Mouse (Mus musculus): ENCODE results near the gene Cyp2d22. TPM values are rescaled to one million over a fixed set of nuclear protein-coding genes. Genes with fewer than 3 reads are reported as not detected.

Gene Cyp2d22
- polyA plus RNA-seq, 1 experiment, result 0.13 TPM

- Histone ChIP-seq H3K36me3 (replicated peaks; ENCODE audit: low read length) (peaks cover 22% of the 10 kb centered on the region), H3K27me3 (replicated peaks) (peaks cover 3% of the 10 kb centered on the region), H3K4me1 (peaks cover 35% of the 10 kb centered on the region), H3K9me3 (peaks cover 6% of the 10 kb centered on the region), H3K4me3 (replicated peaks) (no peak overlapping the region)
- TF ChIP-seq GATA1 (IDR thresholded peaks at IDR 0.05; ENCODE audit: borderline replicate concordance, low read length) (no peak), FLI1 (IDR thresholded peaks at IDR 0.05; ENCODE audit: low read length) (no peak)
Measured at GRCm38 (mm10) chr15:82325382-82325781, 54.7 kb downstream of the Cyp2d22 start.

GRCm38 (mm10) chr15:82322195-82322594 lies 57.9 kb downstream of the Cyp2d22 start:
- peaks cover 9% of the 10 kb centered on the region for H3K9me3 ChIP-seq
- no peak overlapping the region for H3K4me3 ChIP-seq (replicated peaks)
- TF ChIP-seq FLI1 (IDR thresholded peaks at IDR 0.05; ENCODE audit: low read length) (no peak), GATA1 (IDR thresholded peaks at IDR 0.05; ENCODE audit: borderline replicate concordance, low read length) (no peak)
- peaks cover 3% of the 10 kb centered on the region for H3K27me3 ChIP-seq (replicated peaks)
- H3K36me3 ChIP-seq (replicated peaks; ENCODE audit: low read length), result no peaks in the 10 kb centered on the region
- peaks cover 45% of the 10 kb centered on the region for H3K4me1 ChIP-seq

Other genes with a start within 250 kb of the Cyp2d22 start
- gene Srebf2, start 233.1 kb downstream of the Cyp2d22 start, polyA plus RNA-seq (2012; ENCODE audit: insufficient read depth, low replicate concordance), result 351 and 1,948 TPM in 2 replicates
- gene Shisa8, start 167.4 kb downstream of the Cyp2d22 start, polyA plus RNA-seq (2012; ENCODE audit: insufficient read depth, low replicate concordance), result 0.89 TPM in 1 of 2 replicates, not detected in the other
- not detected in 2 replicates for gene Tnfrsf13c, start 155.9 kb downstream of the Cyp2d22 start, polyA plus RNA-seq (2012; ENCODE audit: insufficient read depth, low replicate concordance)
- gene Cenpm, start 135.5 kb downstream of the Cyp2d22 start, polyA plus RNA-seq (2012; ENCODE audit: insufficient read depth, low replicate concordance), result 9.2 and 32.0 TPM in 2 replicates
- 0.06 TPM in 1 of 2 replicates, not detected in the other for gene 1500009C09Rik, start 127.9 kb downstream of the Cyp2d22 start, polyA plus RNA-seq (2012; ENCODE audit: insufficient read depth, low replicate concordance)
- gene Sept3, start 105.4 kb downstream of the Cyp2d22 start, polyA plus RNA-seq (2012; ENCODE audit: insufficient read depth, low replicate concordance), result 0.62 TPM in 1 of 2 replicates, not detected in the other
- gene Wbp2nl, start 81.3 kb downstream of the Cyp2d22 start, polyA plus RNA-seq (2012; ENCODE audit: insufficient read depth, low replicate concordance), result not detected in 2 replicates
- 280 and 641 TPM in 2 replicates for gene Naga, start 41.3 kb downstream of the Cyp2d22 start, polyA plus RNA-seq (2012; ENCODE audit: insufficient read depth, low replicate concordance)
- gene Pheta2, start 41.3 kb downstream of the Cyp2d22 start, polyA plus RNA-seq (2012; ENCODE audit: insufficient read depth, low replicate concordance), result 1.2 and 5.5 TPM in 2 replicates
- gene Smdt1, start 41.3 kb downstream of the Cyp2d22 start, polyA plus RNA-seq (2012; ENCODE audit: insufficient read depth, low replicate concordance), result 118 and 198 TPM in 2 replicates
- gene Ndufa6, start 25.9 kb downstream of the Cyp2d22 start, polyA plus RNA-seq (2012; ENCODE audit: insufficient read depth, low replicate concordance), result 274 and 631 TPM in 2 replicates
- gene Cyp2d11, start 13.8 kb upstream of the Cyp2d22 start, polyA plus RNA-seq (2012; ENCODE audit: insufficient read depth, low replicate concordance), result not detected in 2 replicates
- not detected in 2 replicates for gene Cyp2d10, start 26.9 kb upstream of the Cyp2d22 start, polyA plus RNA-seq (2012; ENCODE audit: insufficient read depth, low replicate concordance)
- not detected in 2 replicates for gene Cyp2d9, start 53.2 kb upstream of the Cyp2d22 start, polyA plus RNA-seq (2012; ENCODE audit: insufficient read depth, low replicate concordance)
- gene Cyp2d12, start 174.8 kb upstream of the Cyp2d22 start, polyA plus RNA-seq (2012; ENCODE audit: insufficient read depth, low replicate concordance), result not detected in 2 replicates
- gene Cyp2d34, start 240.7 kb upstream of the Cyp2d22 start, polyA plus RNA-seq (2012; ENCODE audit: insufficient read depth, low replicate concordance), result not detected in 2 replicates

Measured in megakaryocyte, embryonic 14.5 days (primary cell).